Mouse (Mus musculus): Measurements from ENCODE around the gene Clrn3.
"Not testable (repeated sequence)": the region's sequence is repeated elsewhere in the genome, so short reads cannot be mapped to it uniquely, and the experiment has no call there.

Gene Clrn3

DNA sequence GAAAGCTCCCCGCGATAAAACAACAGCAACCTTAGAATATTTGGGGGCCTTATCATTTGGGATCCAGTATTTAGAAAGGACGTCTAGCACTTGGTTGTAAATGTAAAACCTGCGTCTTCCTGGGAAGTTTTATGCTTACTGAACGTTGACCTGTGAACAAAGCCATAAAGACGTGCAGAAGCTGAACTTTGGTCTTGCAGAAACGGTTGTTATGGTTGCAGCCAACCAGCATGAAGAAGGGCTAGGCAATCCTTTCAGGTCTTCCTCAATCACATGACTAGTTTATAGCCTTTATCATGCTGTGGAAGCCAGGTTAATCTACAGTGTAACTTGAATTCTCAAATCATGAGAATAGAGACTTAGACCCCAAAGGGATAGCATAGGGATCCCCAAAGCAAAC is at the start of gene Clrn3:
Gene Clrn3 (minus strand): TSS at position 140 of the 400 bp plus-strand sequence.
- DNase-seq = no peak

DNA sequence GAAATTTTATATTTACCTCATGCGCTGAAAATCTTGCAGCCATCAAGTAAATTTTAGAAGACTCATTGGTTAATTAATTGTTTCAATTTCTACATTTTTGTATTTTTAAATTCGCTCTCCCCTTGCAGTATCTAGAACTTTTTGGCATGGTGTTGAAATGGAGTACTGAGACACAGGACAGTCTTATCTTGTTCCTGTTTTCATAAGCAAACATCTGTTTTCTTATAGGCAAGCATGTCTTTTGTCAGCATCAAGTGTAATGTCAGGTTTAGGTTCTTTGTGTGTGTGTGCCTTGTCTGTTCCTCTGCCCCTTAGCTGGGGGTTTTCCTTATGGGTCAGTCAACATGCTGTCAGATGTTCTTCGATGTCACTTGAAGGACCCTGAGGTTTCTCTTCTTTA is 47.9 kb upstream of the Clrn3 start:
- DNase-seq = no peak

DNA sequence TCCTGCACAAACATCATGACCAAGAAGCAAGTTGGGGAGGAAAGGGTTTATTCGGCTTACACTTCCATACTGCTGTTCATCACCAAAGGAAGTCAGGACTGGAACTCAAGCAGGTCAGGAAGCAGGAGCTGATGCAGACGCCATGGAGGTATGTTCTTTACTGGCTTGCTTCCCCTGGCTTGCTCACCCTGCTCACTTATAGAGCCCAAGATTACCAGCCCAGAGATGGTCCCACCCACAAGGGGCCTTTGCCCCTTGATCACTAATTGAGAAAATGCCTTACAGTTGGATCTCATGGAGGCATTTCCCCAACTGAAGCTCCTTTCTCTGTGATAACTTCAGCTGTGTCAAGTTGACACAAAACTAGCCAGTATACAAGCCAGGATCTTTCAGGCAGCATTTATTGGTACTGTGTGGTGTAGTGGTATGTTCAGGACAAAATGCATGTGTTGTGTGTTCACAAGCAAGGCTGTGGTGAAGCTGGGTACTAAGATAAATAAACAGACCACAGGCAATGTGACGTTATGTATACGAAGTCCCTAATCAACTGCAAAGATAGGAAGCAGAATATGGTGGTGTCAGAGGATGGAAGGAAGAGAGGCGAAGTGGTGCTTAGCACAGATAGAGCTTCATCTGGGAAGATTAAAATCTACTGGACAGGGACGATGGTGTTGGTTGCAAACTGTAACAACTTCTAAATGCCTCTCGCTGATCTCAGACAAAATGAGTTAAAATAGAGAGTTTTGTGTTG is 47.0 kb upstream of the Clrn3 start:
- not testable (repeated sequence) for DNase-seq

DNA sequence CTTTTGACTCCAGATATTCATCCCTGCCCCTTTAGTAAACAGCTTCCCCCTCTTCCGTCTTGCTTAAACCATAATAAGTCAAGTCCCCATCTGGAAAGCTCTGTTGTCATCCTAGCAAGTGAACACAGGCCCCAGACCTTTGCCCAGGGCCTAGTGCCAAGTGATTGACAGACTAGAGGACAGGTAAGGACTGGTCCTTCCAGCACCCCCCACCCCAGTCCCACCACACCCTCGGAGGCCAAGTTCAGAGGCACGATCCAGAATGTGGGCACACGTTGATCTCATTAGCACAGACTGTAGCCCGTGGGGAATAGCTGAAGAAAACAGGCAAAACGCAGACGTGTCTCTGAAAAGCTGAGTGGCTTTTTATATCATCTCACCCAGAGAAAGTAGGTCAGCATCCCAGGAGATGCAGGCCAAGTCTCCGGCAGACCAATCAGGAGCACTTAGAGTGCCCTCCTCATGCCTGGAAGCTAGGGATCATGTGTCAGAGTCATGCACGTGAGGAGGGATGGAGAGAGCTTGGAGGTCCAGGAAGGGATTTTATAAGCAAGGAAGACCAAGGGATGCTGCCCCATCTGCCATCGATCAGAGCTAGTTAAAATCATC is 43.6 kb upstream of the Clrn3 start:
- no peak for DNase-seq

DNA sequence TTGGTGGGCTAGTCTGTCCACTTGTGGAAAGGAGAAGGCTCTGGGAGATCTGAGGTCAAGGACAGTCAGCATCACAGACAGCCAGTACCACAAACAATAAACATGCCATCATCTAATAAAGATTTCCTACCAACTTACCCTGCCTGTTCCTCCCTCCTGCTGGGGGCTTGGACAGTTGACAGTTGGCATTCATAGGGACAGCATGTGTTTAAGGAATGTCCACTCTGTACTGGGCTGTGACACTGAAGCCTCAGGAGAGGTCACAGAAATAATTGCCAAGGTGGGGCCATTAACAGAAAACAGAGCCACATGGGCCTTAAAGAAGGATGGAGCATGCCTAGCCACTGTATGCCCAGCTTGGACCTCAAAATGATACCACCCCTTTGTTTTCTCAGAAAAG is 42.9 kb upstream of the Clrn3 start:
- DNase-seq = no peak

DNA sequence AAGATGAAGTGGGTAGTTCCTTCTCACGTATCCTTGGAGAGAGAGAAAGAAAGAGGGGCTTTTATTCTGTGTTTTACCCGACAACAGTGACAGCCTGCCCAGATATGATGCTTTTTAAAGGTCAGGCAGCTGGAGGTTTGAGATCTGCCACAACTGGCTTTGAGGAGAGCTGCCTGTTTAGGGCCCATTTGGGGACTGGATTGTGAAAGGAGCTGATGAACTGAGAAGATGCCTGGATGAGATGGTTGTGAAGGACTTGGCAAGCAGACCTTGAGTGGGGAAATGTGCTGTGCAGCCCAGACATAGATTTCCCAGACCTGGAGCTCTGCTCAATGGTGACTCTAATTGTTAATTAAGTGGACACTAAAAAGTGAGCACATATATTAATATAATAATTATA is 40.1 kb upstream of the Clrn3 start:
- no peak for DNase-seq

DNA sequence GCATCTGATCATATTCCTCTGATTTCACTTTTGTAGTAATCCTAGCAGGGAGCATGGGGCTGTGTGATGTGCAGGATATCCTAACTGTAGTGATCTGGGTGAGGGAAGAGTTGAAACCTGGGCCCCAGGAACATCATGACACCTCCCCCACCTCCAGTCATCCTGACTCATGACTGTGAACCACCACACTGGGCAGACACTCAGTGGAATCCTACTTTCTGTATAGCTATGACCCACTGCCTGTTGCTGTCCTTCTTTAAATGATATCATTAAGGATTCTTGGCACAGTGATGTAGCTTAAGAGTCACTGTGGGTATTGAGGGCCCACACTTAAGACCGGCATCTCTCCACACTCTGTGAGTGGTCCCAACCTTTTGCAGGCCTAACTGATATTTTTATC is 39.1 kb upstream of the Clrn3 start:
- DNase-seq = no peak

DNA sequence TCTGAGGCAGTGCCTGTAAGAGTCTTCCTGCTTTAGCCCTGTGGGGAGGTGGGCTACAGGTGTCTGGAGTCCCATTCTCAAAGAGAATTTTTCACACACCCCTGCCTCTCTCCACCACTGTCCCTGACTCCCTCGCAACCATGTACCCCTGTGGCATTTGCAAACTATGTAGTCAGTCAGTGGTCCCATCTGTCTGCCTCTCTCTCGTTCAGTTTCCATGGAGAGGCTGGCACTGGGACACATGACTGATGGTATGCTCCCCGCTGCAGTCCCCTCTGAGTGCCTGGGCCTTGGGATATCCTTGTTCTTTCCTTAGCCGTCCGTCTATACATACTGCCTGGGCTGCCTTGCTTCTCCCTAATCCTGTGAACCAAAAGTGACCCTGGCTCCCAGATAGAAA is 37.6 kb upstream of the Clrn3 start:
- DNase-seq = no peak

DNA sequence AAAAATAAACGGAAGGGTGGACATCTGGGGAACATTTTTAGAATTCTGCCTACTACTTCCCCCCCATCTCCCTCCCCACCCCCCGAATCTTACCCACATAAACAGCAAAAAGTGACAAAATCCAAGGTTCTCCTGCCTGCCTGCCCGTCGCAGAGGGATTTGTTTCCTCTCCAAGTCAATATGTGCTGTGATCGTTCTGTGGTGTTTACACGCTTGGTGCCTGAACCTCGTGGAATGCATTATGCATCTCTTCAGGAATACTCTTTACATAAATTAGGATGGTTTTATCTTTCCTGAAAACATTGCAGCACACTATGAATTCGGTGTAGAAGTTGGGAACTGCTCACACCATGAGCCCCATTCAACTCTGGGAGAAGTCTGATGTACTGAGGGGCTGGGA is 35.6 kb upstream of the Clrn3 start:
- DNase-seq = no peak

DNA sequence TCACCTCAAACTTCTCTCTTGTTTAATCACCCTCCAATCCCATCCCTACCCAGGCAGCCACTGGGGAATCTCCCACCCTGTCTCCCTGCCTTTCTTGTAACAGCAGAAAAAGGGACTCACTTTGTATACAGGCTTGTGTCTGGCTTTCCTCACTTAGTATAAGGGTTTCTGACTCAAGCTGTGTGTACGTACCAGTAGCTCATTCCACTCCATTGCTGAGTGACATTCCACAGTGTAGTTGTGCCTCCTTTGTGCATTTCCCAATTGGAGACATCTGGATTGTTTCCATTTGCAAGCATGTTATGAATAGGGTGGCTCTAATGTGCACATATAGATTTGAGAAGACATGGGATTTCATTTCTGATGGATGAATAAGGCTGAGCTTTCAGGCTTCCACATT is 31.8 kb upstream of the Clrn3 start:
- DNase-seq = no peak

DNA sequence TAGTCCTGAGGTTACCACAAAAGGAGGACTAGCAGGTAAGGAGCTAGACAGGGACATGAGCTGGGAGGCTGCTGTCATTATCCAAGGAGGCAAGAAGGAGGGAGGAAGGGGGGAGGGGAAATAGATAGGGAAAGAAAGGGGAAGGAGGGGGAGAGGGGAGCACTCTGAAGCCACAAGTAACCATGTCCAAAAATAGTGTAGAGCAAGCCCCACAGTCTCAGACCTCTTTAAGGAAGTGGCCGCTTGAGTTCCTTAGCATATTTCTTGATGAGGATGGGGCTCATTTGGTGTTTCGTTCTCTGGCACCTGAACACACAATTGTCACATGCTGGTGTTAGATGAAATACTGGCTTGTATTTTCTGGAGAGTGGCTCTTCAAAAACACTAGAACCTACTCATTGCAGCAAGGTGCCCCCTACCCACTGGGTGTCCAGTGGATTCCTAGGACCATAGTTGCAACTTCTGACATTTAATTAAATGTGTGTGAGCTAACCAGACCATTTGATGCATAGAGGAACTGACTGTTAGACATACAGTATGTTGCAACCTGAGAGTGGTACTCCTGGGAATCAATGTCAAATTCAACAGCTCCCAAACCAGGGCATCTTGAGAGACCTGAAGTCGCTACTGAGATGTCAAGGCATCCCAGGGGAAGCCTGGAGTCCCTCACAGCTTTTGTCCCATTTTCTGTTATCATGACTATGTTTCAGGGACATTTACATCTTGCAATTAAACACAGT is 28.4 kb upstream of the Clrn3 start:
- DNase-seq = no peak

DNA sequence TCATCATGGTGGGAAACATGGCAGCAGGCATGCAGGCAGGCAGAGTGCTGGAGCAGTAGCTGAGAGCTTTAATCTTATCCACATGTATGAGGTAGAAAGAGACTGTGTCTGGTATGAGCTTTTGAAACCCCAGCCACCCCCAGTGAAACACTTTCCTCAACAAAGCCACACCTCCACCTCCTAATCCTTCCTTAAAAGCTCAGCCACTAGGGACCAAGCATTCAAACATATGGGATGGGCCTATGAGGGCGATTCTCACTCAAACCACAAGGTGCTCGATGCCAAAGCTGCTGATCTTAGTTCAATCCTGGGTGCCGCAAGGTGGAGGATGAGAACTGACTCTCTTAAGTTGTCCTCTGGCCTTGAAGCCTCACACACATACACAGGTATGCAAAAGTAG is 25.1 kb upstream of the Clrn3 start:
- no peak for DNase-seq

DNA sequence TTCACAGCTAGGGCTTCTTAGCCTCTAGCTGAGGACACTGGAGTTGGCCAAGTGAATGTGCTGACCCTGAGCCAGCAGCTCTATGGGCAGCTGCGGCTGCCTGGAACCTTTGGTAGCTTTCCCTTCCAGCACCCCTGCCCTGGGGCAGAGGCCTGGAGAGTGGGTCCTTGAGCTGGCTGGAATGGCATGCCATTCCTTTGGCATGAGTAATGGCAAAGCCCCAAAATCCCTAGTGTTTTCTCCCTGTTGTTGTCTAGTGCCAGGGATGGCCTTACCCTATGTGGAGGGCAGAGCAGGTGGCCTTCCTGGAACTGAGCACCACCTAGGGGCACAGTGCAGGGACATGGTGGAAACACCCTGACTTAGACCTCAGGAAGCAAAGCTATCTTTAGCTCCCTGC is 23.1 kb upstream of the Clrn3 start:
- peak; percentile 56 for DNase-seq

DNA sequence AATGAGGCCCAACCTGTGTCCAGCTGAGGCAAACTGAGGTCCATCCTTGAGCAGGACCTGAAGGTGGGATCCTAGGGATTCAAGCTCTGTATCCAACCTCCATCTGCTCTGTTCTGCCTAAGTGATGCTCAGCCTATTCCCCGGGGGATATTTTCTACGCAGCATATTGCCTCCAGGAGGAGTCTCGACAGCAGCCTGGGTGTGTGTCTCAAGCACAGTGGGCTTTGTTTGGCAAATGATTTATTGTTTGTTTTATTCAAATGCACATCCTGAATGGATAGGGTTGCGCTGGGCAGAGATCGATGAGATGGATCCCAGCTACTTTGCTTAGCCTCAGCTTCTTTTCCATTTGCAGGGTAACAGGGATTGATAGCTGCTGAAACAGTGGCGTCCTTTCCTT is 20.0 kb upstream of the Clrn3 start:
- DNase-seq = no peak

DNA sequence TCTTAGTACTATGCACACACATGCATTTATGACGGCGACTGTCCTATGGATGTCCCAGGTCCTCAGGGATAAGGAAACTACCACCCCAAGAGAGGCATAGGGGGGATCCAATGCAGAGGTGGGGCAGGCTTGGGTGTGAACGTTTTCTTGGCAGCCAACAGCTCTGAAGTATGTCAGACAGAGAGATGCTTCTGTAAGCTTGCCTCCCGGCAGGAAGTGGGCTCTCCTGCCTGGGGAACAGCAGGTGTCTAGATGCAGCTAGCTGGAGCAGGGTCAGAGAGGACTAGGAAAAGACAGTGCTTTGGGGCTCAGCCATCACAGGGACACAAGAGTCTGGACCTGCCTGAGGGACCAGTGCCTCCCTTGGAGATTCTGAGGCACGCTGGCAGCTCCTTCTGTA is 18.1 kb upstream of the Clrn3 start:
- no peak for DNase-seq

DNA sequence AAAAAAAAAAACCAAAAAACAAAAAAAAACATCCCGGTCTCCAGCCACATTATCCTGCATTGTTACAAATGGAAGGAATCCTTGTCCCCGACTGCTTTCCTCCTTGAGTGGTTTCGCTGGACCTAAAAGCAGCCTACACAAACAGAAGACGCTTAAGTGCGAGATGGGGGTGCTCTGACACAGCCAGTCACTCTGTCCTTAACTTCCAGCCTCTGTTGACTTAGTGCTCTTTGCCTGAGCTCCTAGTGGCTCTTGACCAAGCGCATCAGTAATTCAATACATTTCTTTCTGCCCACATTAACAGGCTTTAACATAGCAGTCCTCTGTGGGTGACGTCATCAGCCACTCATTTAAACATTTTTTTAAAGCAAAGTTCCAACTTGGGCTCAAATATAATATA is 17.5 kb upstream of the Clrn3 start:
- peak; percentile 43 for DNase-seq

DNA sequence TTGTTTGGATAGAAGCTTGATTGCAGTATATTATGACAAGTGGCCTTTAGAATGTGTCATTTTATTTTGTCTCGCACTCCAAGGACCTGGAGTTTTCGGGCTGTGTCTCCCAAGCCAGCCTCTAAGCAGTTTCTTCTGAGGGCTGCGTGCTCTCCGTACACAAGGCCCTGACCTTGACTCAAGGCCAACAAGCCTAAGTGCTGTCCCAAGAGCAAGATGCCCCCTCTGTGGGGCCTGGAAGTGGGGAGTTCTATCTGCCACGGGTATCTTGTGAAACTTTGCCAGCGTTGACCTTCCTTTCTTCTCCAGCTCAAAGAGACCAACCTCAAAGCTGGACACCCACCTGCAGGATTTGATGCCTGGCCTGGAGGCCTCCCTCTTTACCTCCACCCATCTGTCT is 15.9 kb upstream of the Clrn3 start:
- no peak for DNase-seq

DNA sequence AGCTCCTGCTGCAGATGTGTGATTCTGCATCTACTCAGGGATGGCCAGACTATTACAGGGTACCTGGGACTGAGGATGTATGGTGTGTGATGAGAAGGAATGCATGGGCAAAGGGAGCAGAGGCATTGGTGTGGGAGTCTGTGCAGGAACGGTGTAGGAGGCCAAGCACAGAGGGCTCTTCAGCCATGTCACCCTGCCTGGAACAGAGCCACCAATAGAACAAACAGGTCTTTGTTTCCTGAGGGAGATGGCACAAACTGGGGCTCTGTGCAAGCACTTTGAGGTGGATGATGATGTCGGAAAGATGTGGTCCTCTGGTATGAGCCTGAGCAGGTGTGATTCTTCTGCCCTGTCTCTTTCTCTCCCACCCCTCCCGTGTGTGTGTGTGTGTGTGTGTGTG is 14.6 kb upstream of the Clrn3 start:
- DNase-seq = no peak

DNA sequence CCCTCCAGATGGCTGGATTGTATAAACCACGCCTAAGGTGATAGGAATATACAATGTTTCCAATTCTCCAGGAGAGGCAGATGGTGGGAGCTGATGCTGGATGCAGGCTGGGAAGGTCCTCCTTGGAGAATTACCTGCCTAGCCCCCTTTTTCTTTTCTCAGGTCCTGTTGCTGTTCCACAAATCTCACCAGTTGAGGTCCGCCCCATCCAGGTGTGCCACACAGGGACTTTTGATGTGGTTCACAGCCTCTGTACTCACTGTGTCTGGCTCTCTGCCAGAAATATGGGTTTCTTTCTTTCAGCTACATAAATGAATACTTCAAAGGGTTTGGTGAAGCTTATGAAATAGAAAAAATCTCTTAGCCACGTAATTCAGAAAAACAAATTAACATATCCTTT is 13.8 kb upstream of the Clrn3 start:
- peak; percentile 22 for DNase-seq

DNA sequence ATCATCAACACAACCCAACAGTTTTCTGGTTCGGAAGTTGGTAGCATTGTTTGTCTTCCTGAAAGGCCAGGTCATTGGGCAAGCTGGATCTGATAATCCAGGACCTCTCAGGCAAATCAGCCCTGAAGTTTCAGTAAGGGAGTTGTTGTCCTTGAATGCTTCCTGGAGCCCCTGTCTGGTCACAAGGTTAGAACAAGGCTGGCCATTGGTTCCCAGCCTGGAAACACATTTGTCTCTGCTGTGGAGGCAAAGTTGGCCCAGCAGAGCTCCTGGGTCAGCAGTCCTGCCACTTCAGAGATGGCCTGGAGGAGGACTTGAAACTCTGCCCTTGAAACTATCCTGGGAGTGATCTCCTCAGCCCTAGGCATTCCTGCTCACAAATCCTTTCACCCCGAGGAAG is 11.0 kb upstream of the Clrn3 start:
- no peak for DNase-seq

DNA sequence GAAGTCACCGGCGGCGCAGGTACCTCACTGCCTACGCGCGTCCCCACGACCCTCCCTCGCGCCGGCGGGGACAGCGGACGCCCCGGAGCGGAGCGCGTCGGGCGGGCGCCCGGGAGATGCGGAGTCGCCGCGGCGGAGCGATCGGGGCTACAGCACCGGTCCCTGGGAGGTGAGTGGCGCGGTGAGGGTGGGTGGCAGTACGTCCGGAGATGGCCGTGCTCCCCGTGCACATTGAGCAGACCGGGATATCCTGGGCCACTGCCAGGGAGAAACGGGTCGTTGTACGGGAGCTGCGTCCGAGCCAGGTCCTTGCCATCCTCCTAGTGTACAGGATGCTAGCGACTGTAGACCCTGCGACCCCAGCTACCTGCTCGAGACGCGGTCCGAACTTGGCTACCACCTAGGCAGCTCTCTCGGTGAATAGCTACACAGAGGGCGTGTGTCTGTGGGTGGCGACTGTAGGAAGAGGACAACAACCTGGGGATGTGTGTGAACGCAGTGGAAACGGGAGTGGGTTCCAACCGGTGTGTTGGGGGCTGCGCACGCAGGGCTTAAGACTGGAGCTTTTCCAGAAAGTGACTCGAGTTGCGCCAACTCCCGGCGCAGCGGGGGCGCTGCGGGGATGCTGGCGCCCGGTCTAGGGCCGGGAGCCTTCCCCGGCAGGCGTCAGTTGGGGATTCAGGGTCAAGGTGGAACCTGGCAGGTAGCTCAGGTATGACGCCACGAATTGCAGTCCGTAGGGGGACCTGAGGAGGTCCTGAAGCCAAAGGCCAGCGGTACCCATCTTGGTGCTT is 9.7 kb upstream of the Clrn3 start:
- peak; percentile 23 for DNase-seq

DNA sequence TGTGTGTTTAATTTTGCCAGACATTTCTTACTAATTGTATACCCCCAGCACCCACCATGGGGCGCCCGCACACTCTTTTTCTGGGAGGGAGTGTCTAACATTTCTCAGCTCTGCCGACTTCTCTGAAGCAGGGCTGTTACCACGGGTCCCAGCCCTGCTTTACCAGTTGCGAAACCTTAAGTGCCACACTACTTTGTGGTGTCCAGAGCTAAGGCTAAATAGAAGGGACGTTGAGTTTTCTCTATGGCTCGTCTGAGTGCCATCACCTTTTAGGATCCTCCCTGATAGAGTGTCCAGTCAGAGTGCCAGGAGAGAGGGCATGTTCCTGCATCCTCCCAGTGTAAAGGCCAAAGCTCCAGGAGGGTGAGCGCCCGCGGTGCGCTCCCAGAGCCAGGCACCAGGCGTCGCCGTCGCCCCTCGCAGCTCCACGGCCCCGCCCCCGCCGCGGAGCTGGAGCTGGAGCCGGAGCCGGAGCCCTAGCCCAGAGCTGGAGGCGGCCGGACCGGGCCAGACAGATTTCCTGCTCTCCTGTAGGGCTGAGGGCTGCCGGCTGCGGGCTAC is 9.0 kb upstream of the Clrn3 start, which contains the start of gene Ptpre:
Gene Ptpre (plus strand): TSS at position 141 of the 561 bp plus-strand sequence.
- peak; percentile 89 for DNase-seq

DNA sequence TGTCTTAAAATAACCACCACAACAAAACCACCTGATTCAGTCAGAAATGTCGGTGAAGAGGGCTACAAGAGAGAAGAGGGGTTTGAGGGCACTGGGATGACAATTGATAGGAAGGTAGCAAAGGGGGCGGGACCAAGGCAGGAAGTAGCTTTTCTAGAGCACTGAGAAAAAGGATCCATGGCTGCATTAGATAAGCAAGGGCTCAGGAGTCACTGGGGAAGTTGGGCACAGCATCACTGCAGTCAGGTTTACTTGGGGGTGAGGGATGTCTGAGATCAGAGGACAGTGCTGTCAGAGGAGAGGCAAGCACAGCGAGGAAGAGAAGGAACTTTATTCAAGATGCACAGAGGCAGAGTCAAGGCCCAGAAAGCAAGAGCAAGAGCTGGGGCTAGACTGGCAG is 7.5 kb upstream of the Clrn3 start:
- DNase-seq = no peak
